Mouse (Mus musculus) forebrain, embryonic 11.5 days (tissue): ENCODE data around the gene Fam162b. TPM values are rescaled to one million over a fixed set of nuclear protein-coding genes. Genes with fewer than 3 reads are reported as not detected.
A peak's percentile ranks its signal among the peaks of the same experiment; 100 is the strongest.

ENCODE experiments used
- ATAC-seq: fragments of 200-750 bp; cut with Nextera tagmentation; replicated peaks from 2 replicates; pipeline ENCODE4 v1.8.0; 2017; ENCODE audit warnings: moderate TSS enrichment; ENCODE audit not compliant: low FRiP score
- DNase-seq: peaks from one replicate; pipeline ENCODE4 v3.0.0-alpha.2; 2017; ENCODE audit warnings: low spot score
- H3K27ac ChIP-seq: fragments of 300-500 bp; sonication (generic); 2 replicates; pipeline ENCODE4 v1.5.1; 2014; ENCODE audit warnings: low read depth, low read length
- H3K27me3 ChIP-seq: fragments of 300-500 bp; sonication (generic); 2 replicates; pipeline ENCODE4 v1.6.1; 2014; ENCODE audit warnings: mild to moderate bottlenecking, low read length, mixed read lengths; ENCODE audit not compliant: control insufficient read depth, insufficient read depth
- H3K36me3 ChIP-seq: fragments of 300-500 bp; sonication (generic); 2 replicates; pipeline ENCODE4 v1.6.1; 2014; ENCODE audit warnings: mild to moderate bottlenecking, low read length, moderate library complexity, mixed read lengths; ENCODE audit not compliant: control insufficient read depth, insufficient read depth
- H3K4me1 ChIP-seq: fragments of 300-500 bp; sonication (generic); replicated peaks from 2 replicates; pipeline ENCODE4 v1.6.1; 2014; ENCODE audit warnings: low read length, mixed read lengths; ENCODE audit not compliant: control insufficient read depth, insufficient read depth
- H3K4me2 ChIP-seq: fragments of 300-500 bp; sonication (generic); 2 replicates; pipeline ENCODE4 v1.6.1; 2014; ENCODE audit warnings: low read depth, mild to moderate bottlenecking, low read length, moderate library complexity, mixed read lengths; ENCODE audit not compliant: severe bottlenecking
- H3K4me3 ChIP-seq: fragments of 300-500 bp; sonication (generic); 2 replicates; pipeline ENCODE4 v1.5.1; 2014; ENCODE audit warnings: low read depth, low read length
- H3K9ac ChIP-seq: fragments of 300-500 bp; sonication (generic); 2 replicates; pipeline ENCODE4 v1.6.1; 2014; ENCODE audit warnings: low read length
- H3K9me3 ChIP-seq: fragments of 300-500 bp; sonication (generic); 2 replicates; pipeline ENCODE4 v1.6.1; 2016; ENCODE audit warnings: low read length, mixed read lengths; ENCODE audit not compliant: control insufficient read depth
- WGBS: fragments of 180-500 bp; shearing (Covaris S2); extraction: QIAGEN DNeasy Blood & Tissue Kit; methylation state at CpG from one replicate; pipeline ENCODE4 v1.1.7; 2014; 5-methylcytosine and 5-hydroxymethylcytosine counted together
- polyA plus RNA-seq: library from polyadenylated mRNA; unstranded; fragments of >200 nt; fragmentation: Nextera tagmentation; extraction: Ambion mirVana; gene quantifications from 2 replicates; pipeline ENCODE4 v1.2.1, GENCODE M21; 2014

Gene Fam162b
- polyA plus RNA-seq, 1 experiment from 2014 or later = 2.5 TPM

DNA sequence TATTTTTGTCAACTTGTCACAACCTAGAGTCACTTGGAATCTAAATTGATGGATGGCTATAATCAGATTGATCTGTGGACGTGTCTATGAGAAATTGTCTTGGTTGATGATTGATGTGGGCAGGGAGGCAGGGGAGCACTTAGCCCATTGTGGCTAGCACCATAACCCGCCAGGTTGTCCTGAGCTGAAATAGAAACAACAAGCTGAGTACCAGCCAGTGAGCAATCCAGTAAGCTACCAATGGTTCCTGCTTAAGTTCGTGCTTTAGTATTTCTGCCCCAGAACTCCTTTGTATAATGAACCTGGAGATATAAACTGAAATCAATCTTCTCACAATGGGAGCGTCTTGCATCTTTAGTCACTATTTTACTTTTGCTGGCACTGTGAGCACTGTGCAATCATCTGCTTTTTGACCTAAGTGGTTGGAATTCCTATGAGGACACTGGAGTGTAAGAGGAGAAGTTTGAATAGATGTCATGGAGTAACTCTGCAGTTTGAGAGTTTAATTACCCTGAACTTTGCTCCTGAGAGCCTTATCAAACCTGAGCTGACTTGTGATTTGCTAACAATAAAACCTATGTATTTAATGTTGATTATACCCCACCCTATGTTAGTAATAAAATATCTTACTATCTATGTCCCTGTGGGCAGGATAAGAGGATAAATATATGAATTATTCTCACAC is 19.6 kb upstream of the Fam162b start:
- ATAC-seq (no peak), DNase-seq (no peak)
- no peak overlapping the region for H3K4me3 ChIP-seq
- H3K27ac ChIP-seq = no peak overlapping the region
- no peaks in the 10 kb centered on the region for H3K36me3 ChIP-seq
- H3K9me3 ChIP-seq = no peaks in the 10 kb centered on the region
- no peaks in the 10 kb centered on the region for H3K4me1 ChIP-seq
- no peaks in the 10 kb centered on the region for H3K27me3 ChIP-seq
- no peak overlapping the region for H3K9ac ChIP-seq
- no peak overlapping the region for H3K4me2 ChIP-seq
- WGBS = 79% methylated on average over 4 of the region's 4 CpGs

- Histone ChIP-seq H3K9ac (no peak overlapping the region), H3K9me3 (no peaks in the 10 kb centered on the region), H3K4me3 (no peak overlapping the region), H3K36me3 (no peaks in the 10 kb centered on the region), H3K27me3 (no peaks in the 10 kb centered on the region), H3K27ac (no peak overlapping the region), H3K4me2 (no peak overlapping the region), H3K4me1 (no peaks in the 10 kb centered on the region)
- DNase-seq = no peak
- whole genome bisulfite sequencing = 87% methylated on average over 9 of the region's 9 CpGs
- no peak for ATAC-seq
These were observed 6.8 kb upstream of the Fam162b start for GRCm38 (mm10) chr10:51596928-51597635.

DNA sequence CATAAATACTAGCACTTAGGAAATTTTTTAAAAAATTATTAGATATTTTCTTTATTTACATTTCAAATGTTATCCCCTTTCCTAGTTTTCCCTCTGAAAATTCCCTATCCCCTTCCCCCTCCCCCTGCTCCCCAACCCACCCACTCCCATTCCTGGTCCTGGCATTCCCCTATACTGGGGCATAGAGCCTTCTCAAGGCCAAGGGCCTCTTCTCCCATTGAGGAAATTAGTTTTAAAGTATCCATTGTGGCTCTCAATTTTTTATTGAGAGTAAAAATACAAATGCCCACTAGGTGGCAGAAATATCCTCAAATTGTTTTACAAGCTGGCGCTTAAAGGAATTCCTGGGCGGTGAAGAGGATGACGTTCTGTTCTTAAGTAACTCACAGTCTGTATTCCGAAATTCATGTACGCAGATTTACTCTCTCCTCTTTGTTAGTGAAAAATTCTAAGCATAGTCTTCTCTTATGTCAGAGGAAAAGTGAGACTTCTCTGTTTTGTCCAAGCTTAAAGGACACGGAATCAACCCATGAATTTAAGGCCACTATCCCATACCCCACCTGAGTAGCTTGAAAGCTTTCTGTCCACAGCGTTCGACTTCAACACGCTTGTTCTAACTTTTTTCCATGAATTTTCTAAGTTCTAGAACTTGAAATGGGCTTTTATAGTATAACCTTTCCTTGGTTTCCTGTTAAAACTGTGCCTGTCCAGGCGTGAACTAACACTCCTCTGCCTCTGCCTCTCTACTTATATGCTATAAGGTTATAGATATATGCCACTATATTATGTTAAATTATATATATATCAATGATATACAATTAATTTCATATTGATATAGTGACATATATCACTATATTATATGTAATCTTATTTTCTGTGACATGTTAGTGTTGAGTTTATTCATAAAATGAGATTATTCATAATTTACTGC is 4.9 kb upstream of the Fam162b start:
- DNase-seq (no peak), ATAC-seq (peak; percentile 49)
- H3K36me3 ChIP-seq = no peaks in the 10 kb centered on the region
- no peak overlapping the region for H3K9ac ChIP-seq
- no peaks in the 10 kb centered on the region for H3K9me3 ChIP-seq
- WGBS = 45% methylated on average over 10 of the region's 10 CpGs
- no peaks in the 10 kb centered on the region for H3K4me1 ChIP-seq
- no peak overlapping the region for H3K27ac ChIP-seq
- H3K4me2 ChIP-seq = no peak overlapping the region
- H3K27me3 ChIP-seq = peaks cover 1% of the 10 kb centered on the region; the same call in 1 of the 2 replicates
- H3K4me3 ChIP-seq = no peak overlapping the region

DNA sequence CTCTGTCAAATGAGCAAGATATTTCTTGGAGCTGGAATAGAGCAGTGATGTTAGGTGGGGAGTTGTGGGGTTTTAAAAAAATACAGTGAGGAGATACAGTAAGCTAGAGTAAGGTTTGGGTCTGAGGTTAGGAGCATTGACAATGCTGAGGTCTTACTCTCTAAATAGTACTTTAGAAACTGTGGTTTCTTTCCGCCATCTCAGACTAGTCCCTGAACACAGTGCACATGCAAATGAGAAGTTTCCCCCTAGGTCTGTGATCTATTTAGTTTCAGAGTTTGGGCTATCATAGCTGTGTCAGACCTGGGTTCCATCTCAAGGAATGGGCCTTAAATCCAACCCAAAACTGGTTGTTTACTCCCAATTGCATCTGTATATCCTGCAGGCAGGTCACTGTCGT is 1.3 kb upstream of the Fam162b start:
- 90% methylated on average over 2 of the region's 2 CpGs for WGBS
- H3K9ac ChIP-seq = no peak overlapping the region
- no peak overlapping the region for H3K4me2 ChIP-seq
- H3K4me1 ChIP-seq = no peaks in the 10 kb centered on the region
- H3K36me3 ChIP-seq = no peaks in the 10 kb centered on the region
- no peak overlapping the region for H3K27ac ChIP-seq
- H3K9me3 ChIP-seq = no peaks in the 10 kb centered on the region
- no peak overlapping the region for H3K4me3 ChIP-seq
- no peak for ATAC-seq
- DNase-seq = no peak
- H3K27me3 ChIP-seq = peaks cover 5% of the 10 kb centered on the region; the same call in 1 of the 2 replicates

DNA sequence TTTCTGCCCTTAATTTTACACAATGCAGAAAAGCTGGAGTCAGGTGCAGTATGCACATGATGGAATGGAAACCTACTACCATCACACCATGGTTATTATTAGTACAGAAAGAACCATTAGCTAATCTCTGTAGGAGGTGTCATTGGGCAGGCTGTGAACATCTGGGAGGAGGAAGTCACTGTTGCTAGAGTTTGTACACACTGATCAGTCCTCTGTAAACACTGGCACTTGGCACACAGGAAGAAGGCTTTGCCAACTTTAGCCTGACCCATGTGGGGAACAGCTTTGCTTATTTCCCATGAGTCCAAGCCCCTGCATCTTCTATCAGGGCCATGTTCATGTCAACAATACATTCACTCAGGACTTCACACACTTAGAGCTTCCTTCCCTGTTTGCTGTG is 5.4 kb downstream of the Fam162b start:
- H3K36me3 ChIP-seq = no peaks in the 10 kb centered on the region
- H3K4me3 ChIP-seq = no peak overlapping the region
- DNase-seq (no peak), ATAC-seq (no peak)
- H3K27ac ChIP-seq = no peak overlapping the region
- H3K4me1 ChIP-seq = no peaks in the 10 kb centered on the region
- no peak overlapping the region for H3K9ac ChIP-seq
- H3K9me3 ChIP-seq = no peaks in the 10 kb centered on the region
- H3K27me3 ChIP-seq = no peaks in the 10 kb centered on the region; the same call in 1 of the 2 replicates
- H3K4me2 ChIP-seq = no peak overlapping the region

DNA sequence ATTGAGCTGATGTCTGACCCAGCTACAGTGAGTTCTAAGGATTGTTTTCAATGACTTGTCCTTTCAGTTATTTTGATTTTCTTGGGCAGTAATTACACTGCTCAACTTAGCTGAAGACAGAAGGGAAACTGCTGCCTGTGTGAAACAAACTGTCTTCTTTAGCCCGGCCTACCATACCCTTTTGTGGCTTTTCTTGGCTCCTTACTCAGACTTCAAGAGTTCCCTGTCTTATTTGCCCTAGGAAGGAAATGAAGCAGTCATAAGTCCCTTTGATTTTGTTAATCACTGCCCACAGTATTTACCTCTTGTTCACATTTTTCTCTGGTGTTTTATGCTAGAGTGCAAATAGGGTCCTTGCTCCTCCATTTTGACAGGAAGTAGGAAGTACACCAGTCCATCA is 5.9 kb downstream of the Fam162b start:
- no peak overlapping the region for H3K4me3 ChIP-seq
- ATAC-seq = no peak
- no peak for DNase-seq
- no peaks in the 10 kb centered on the region; the same call in 1 of the 2 replicates for H3K27me3 ChIP-seq
- no peaks in the 10 kb centered on the region for H3K9me3 ChIP-seq
- no peak overlapping the region for H3K27ac ChIP-seq
- no peak overlapping the region for H3K4me2 ChIP-seq
- no peaks in the 10 kb centered on the region for H3K36me3 ChIP-seq
- H3K4me1 ChIP-seq = no peaks in the 10 kb centered on the region
- WGBS = 70% methylated on average over 1 of the region's 1 CpGs
- no peak overlapping the region for H3K9ac ChIP-seq

DNA sequence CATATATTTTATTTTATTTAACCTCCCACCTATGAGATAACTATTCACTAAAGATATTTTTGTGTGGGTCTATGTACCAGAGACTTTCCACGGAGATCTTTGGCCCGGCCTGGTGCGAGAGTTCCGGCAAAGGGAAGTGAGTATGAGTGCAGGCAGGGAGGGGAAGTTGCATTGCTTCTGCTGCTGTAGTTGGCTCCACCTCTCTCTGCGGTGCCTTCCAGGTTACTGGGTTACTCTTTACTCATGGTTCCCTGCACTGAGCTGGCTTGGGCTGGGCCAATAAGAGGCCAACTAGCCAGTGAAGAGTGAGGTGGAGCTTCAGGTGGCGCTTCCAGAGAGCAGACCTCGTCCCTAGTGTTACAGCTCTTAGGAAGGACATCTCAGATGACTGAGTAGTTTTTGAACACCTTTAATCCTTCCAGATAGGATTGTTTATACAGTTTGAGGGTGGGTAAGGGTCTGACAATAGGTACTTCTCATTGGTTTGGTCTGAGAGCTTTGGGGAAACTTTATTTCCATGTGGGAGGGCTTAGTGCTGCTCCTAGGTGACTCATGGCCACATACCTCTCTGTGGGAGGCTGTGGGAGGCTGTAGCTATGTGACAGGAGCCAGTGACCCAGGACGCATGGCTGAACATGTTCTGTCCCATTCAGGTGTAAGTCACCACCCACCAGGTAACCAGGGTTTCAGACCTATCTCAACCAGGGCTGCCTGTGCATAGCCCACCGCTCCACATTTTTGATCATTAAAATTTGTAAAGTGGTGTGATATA is 18.9 kb downstream of the Fam162b start:
- Histone ChIP-seq H3K4me3 (no peak overlapping the region), H3K4me2 (no peak overlapping the region), H3K36me3 (no peaks in the 10 kb centered on the region), H3K9ac (no peak overlapping the region), H3K4me1 (no peaks in the 10 kb centered on the region), H3K27ac (no peak overlapping the region), H3K27me3 (no peaks in the 10 kb centered on the region), H3K9me3 (no peaks in the 10 kb centered on the region)
- no peak for DNase-seq
- no peak for ATAC-seq
- 73% methylated on average over 9 of the region's 9 CpGs for WGBS

- DNase-seq (no peak), ATAC-seq (no peak)
- Histone ChIP-seq H3K9me3 (no peaks in the 10 kb centered on the region), H3K4me2 (no peak overlapping the region), H3K27ac (no peak overlapping the region), H3K36me3 (no peaks in the 10 kb centered on the region), H3K27me3 (no peaks in the 10 kb centered on the region), H3K4me3 (no peak overlapping the region), H3K9ac (no peak overlapping the region), H3K4me1 (no peaks in the 10 kb centered on the region)
- WGBS = 81% methylated on average over 1 of the region's 1 CpGs
These were observed 34.3 kb downstream of the Fam162b start for GRCm38 (mm10) chr10:51556005-51556404.
